Mouse (Mus musculus): Measurements from ENCODE around the gene Plcl2. TPM values are rescaled to one million over a fixed set of nuclear protein-coding genes. Genes with fewer than 3 reads are reported as not detected.
"Not testable (repeated sequence)": the region's sequence is repeated elsewhere in the genome, so short reads cannot be mapped to it uniquely, and the experiment has no call there.

Plcl2 gene
- polyA plus RNA-seq, 1 experiment from 2014 or later = 6.0 TPM

DNA sequence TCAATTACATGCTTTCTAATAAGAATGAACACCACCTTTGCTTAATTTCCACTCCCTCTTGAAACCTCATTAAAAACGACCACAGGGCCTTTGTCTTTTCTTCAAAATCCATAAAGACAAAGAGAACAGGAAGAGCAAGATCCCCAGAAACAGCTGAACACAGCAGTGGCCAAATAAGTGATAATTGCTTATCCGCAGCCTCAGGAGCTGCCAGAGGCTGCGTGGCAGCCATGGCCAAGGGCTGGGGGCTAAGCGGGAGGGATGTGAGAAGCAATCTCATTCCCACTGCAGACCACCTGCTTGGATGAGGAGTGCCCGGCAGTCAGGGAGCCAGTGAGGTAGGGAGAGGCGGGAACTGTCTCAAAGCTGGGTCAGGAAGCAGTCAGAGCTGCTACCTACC lies 134.8 kb downstream of the Plcl2 start:
- no peak for DNase-seq (ENCODE audit: low spot score)

DNA sequence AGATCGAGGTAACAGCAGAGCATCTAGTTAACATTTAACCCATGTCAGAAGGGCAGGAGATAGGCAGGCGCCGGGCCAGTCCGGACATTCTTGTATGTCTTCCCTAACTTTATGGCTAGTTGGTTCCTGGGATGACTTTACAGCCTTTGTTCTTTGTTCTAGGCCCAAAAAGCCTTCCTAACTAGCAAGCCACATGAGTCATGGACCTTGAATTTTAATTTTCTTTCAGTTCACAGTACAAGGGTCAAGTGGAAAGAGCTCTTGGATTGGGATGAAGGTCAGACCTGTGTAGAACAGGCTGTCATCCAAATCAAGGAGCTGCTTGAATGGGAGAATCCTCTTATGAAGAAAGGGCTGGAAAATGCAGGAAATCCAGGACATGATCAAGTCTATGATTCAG lies 138.9 kb downstream of the Plcl2 start:
- 97% methylated on average over 4 of the region's 4 CpGs for WGBS
- Histone ChIP-seq H3K9me3 (peaks cover 11% of the 10 kb centered on the region; the same call in 1 of the 2 replicates), H3K4me1 (peaks cover 11% of the 10 kb centered on the region), H3K36me3 (replicated peaks) (peaks cover 16% of the 10 kb centered on the region)
- not testable (repeated sequence) for H3K4me3 ChIP-seq; H3K27ac ChIP-seq (replicated peaks); DNase-seq (ENCODE audit: low spot score); H3K27me3 ChIP-seq (replicated peaks; ENCODE audit: low read depth, poor library complexity, severe bottlenecking)

More for the DNA sequence above, 134.8 kb downstream of the Plcl2 start:
- Histone ChIP-seq H3K4me3 (no peak overlapping the region), H3K27ac (replicated peaks) (no peak overlapping the region; the same call in 1 of the 2 replicates), H3K27me3 (replicated peaks; ENCODE audit: low read depth, poor library complexity, severe bottlenecking) (no peaks in the 10 kb centered on the region), H3K9me3 (peaks cover 11% of the 10 kb centered on the region; the same call in 1 of the 2 replicates), H3K36me3 (replicated peaks) (peaks cover 25% of the 10 kb centered on the region), H3K4me1 (peaks cover 12% of the 10 kb centered on the region)
- 28% methylated on average over 6 of the region's 6 CpGs for WGBS

DNA sequence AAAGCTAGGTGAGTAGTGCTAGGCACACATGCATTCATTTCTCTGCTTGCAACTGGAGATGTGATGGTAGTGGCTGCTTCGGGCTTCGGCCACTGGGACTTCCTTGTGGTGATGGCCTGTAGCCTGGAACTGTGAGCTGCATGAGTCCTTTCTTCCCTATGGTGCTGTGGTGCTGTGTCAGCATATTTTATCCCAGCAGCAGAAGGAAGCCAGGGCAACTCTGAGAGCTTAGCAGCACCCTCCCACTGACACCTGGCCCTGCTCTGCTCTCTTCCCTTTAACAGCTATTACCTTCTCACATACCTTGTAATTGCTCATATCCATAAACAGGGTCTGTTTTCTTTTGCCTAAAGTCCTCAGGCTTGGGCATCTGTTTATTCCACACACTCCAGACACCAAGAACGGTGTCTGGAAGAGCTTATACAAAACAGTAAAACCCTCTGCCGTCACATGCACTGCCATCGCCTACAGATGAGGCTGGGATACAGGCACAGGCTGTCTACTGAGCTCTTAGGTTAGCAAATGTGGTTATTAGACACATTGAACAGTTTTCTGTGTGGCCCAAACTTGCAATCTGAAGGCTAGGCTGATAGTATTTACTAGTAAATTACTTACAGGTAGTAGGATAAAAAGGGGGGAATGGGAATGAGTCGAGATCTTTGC lies 139.7 kb downstream of the Plcl2 start:
- no peak for DNase-seq (ENCODE audit: low spot score)
- no peaks in the 10 kb centered on the region for H3K27me3 ChIP-seq (replicated peaks; ENCODE audit: low read depth, poor library complexity, severe bottlenecking)
- H3K4me3 ChIP-seq = no peak overlapping the region
- H3K27ac ChIP-seq (replicated peaks) = no peak overlapping the region
- peaks cover 4% of the 10 kb centered on the region for H3K4me1 ChIP-seq
- peaks cover 11% of the 10 kb centered on the region; the same call in 1 of the 2 replicates for H3K9me3 ChIP-seq
- 91% methylated on average over 6 of the region's 6 CpGs for WGBS
- H3K36me3 ChIP-seq (replicated peaks) = peaks cover 16% of the 10 kb centered on the region

DNA sequence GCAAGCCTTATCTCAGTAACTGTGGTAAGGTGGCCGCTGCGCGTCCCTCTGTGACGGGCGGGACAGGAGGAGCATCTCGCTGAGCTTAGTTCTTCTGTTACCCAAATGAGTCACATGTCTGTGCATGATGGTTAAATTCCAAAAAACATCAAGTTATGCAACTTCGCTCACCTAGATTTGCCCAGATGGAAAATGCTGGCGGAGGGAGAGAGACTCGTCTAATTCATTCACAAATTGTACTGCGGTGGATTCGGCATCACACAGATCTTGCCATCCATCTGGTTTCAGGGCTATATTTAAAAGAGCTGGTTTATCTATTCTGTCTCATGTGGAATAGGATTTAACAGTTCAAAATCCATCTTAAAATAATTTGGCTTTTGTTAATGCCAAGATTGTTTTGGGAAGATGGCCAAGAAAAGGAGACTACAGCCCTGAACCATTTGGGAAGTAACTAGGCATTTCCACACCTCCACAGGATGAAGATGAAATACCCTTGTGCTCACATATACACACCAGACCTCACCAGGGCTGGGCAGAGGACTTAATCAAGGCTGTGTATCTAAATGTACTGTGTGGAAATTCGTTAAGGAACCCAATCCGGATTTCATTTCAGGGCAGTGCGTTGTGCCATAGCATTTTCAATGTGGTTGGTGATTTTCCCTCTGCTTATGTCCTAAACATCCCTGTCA lies 141.5 kb downstream of the Plcl2 start:
- peaks cover 16% of the 10 kb centered on the region for H3K36me3 ChIP-seq (replicated peaks)
- H3K9me3 ChIP-seq = peaks cover 11% of the 10 kb centered on the region; the same call in 1 of the 2 replicates
- no peaks in the 10 kb centered on the region for H3K27me3 ChIP-seq (replicated peaks; ENCODE audit: low read depth, poor library complexity, severe bottlenecking)
- H3K4me3 ChIP-seq = no peak overlapping the region
- no peak overlapping the region for H3K27ac ChIP-seq (replicated peaks)
- H3K4me1 ChIP-seq = no peaks in the 10 kb centered on the region
- WGBS = 95% methylated on average over 14 of the region's 14 CpGs
- no peak for DNase-seq (ENCODE audit: low spot score)

DNA sequence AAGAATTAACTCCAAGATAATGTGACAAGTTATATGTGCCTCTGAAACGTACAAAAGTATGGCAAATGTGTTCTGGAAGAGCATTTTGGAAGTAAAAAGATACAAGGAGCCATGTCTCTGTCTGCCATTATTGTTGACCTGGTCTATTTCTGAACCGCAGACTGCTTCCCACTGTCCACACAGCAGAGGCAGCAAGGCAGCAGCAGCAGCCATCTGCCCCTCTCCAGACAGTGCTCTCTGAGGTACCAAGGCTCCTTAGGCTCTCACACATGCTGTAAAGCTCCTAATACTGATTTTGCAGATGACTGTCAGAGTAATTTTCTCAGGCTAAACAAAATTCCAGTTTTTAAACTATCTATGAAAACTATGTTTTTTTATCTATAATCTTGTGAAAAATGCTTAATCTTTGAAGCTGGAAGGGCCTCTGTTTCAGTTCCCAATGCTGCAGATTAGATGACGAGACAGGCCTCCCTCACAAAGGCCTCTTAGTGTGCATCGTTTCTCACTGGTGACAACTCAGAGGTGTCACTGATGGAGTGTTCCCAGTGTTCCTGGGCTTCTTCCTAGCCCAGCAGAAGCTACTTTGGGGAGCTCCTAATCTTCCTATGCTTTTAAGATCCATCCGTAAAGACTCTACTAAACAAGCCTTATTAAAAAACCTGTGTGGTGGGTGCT lies 145.7 kb downstream of the Plcl2 start:
- H3K4me3 ChIP-seq = no peak overlapping the region
- WGBS = 79% methylated on average over 5 of the region's 5 CpGs
- no peak overlapping the region for H3K27ac ChIP-seq (replicated peaks)
- DNase-seq (ENCODE audit: low spot score) = no peak
- H3K9me3 ChIP-seq = no peaks in the 10 kb centered on the region
- H3K4me1 ChIP-seq = no peaks in the 10 kb centered on the region
- H3K27me3 ChIP-seq (replicated peaks; ENCODE audit: low read depth, poor library complexity, severe bottlenecking) = no peaks in the 10 kb centered on the region
- H3K36me3 ChIP-seq (replicated peaks) = no peaks in the 10 kb centered on the region

DNA sequence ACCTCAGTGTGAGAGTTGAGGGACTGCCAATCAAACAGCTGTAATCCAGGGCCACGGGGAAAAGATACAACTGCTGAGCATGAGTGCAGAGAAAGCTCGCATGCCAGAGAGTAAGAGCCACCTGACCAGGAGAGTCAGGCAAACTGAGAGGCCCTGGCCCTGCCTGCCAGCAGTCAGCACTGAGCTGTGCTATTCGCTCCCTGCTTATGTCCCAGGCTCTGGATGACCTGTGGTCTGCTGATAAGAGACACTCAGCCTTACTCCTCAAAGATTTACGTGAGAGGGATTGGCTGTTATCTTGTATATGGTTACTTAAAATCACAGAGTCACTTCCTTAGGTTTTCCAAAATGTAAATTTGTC lies 146.2 kb downstream of the Plcl2 start:
- 74% methylated on average over 4 of the region's 4 CpGs for WGBS
- no peak for DNase-seq (ENCODE audit: low spot score)
- Histone ChIP-seq H3K27ac (replicated peaks) (no peak overlapping the region), H3K27me3 (replicated peaks; ENCODE audit: low read depth, poor library complexity, severe bottlenecking) (no peaks in the 10 kb centered on the region), H3K4me3 (no peak overlapping the region), H3K9me3 (peaks cover 4% of the 10 kb centered on the region; the same call in 1 of the 2 replicates), H3K4me1 (no peaks in the 10 kb centered on the region), H3K36me3 (replicated peaks) (0 out of 2 replicates have a peak, but pooled peaks cover 3% of the 10 kb centered on the region)

DNA sequence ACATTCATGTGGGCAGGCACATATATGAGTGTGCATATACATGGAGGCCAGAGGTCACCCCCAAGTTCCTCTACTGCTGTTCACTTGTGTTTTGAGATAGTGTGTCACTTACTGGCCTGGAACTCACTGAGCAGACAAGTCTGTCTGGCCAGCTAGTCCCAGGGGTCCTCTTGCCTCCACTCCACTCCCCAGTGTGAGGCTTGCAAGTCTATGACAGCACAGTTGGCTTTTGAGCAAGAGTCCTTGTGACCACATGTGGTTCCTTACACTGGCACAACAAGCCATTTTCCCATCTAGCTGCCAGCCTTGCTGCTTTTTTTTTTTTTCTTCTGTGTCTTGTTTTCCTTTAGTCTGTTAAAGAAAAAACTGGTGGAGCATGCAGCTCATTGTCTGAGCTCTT lies 148.1 kb downstream of the Plcl2 start:
- H3K9me3 ChIP-seq = peaks cover 4% of the 10 kb centered on the region; the same call in 1 of the 2 replicates
- no peak overlapping the region for H3K27ac ChIP-seq (replicated peaks)
- H3K4me3 ChIP-seq = no peak overlapping the region
- DNase-seq (ENCODE audit: low spot score) = no peak
- H3K36me3 ChIP-seq (replicated peaks) = 0 out of 2 replicates have a peak, but pooled peaks cover 4% of the 10 kb centered on the region
- no peaks in the 10 kb centered on the region for H3K27me3 ChIP-seq (replicated peaks; ENCODE audit: low read depth, poor library complexity, severe bottlenecking)
- H3K4me1 ChIP-seq = no peaks in the 10 kb centered on the region

DNA sequence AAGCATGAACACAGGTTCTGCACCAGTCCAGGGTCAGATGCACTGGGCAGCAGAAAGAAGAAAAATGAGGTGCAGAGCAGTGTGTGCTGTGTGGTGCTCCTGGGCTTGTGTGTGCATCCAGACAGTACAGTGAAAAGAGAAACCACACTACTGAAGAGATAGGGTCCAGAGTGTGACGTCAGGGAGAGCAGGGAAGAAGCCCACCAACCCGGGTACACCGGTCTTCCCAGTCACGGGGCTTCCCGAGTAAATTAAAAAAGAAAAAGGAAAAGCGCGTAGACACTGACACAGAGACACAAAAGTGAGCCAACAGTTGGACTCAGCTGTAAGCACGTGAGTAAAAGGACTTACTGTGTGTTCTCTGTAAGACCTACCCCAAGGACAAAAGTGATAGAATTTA lies 149.7 kb downstream of the Plcl2 start:
- no peak overlapping the region for H3K27ac ChIP-seq (replicated peaks)
- WGBS = 94% methylated on average over 8 of the region's 8 CpGs
- no peaks in the 10 kb centered on the region for H3K4me1 ChIP-seq
- H3K9me3 ChIP-seq = peaks cover 4% of the 10 kb centered on the region; the same call in 1 of the 2 replicates
- no peaks in the 10 kb centered on the region for H3K27me3 ChIP-seq (replicated peaks; ENCODE audit: low read depth, poor library complexity, severe bottlenecking)
- no peak overlapping the region for H3K4me3 ChIP-seq
- DNase-seq (ENCODE audit: low spot score) = no peak
- H3K36me3 ChIP-seq (replicated peaks) = 0 out of 2 replicates have a peak, but pooled peaks cover 4% of the 10 kb centered on the region

DNA sequence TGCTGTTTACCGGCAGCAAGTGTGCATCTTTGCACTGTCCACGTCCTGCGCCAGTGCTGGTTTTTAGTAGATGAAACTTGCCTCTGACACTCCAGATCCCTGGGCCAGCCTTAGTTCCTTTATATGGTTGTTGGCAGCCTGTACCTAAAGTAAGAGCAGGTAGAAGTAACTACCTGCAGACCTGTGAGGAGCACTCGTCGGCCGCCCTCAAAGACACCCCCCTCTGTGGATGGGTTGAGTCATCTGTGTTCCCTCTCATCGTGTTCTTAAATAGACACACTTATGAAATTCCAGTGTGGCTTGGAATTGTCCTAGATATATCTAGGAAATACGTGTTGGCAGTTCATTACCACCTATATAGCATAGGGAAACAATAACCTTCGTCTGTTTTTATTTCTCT lies 158.4 kb downstream of the Plcl2 start:
- WGBS = 93% methylated on average over 9 of the region's 9 CpGs
- no peak overlapping the region for H3K27ac ChIP-seq (replicated peaks)
- peaks cover 9% of the 10 kb centered on the region for H3K36me3 ChIP-seq (replicated peaks)
- DNase-seq (ENCODE audit: low spot score) = no peak
- H3K4me3 ChIP-seq = no peak overlapping the region
- no peaks in the 10 kb centered on the region for H3K4me1 ChIP-seq
- no peaks in the 10 kb centered on the region for H3K27me3 ChIP-seq (replicated peaks; ENCODE audit: low read depth, poor library complexity, severe bottlenecking)
- 0 out of 2 replicates have a peak, but pooled peaks cover 7% of the 10 kb centered on the region for H3K9me3 ChIP-seq

DNA sequence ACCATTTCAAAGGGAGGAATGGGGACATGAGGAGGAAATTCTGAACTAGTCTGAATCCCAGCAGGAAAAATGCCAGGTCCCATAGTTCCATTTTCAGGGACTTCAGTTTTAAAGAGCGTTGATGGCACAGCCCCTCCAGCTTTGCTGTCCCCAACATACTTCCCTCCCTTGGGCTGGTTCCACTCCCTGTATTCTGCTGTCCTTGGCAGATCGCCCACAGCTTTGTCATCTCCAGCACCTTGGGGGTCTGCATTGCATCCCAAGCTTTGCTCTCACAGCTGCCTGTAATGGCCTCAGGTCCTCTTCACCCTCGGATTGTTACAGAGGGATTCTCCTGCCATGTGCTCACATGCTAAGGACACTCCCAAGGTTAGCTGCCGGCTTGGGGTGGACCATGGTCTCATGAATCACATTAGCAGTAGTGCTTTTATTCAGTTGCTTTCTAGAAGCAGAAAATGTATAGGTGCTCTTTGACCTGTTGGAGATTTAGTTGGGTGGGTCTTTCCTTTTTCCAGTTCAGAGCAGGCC lies 159.5 kb downstream of the Plcl2 start:
- H3K4me3 ChIP-seq = no peak overlapping the region
- DNase-seq (ENCODE audit: low spot score) = no peak
- H3K4me1 ChIP-seq = no peaks in the 10 kb centered on the region
- peaks cover 12% of the 10 kb centered on the region for H3K36me3 ChIP-seq (replicated peaks)
- H3K27ac ChIP-seq (replicated peaks) = no peak overlapping the region
- H3K9me3 ChIP-seq = 0 out of 2 replicates have a peak, but pooled peaks cover 7% of the 10 kb centered on the region
- H3K27me3 ChIP-seq (replicated peaks; ENCODE audit: low read depth, poor library complexity, severe bottlenecking) = no peaks in the 10 kb centered on the region
- WGBS = 85% methylated on average over 4 of the region's 4 CpGs

DNA sequence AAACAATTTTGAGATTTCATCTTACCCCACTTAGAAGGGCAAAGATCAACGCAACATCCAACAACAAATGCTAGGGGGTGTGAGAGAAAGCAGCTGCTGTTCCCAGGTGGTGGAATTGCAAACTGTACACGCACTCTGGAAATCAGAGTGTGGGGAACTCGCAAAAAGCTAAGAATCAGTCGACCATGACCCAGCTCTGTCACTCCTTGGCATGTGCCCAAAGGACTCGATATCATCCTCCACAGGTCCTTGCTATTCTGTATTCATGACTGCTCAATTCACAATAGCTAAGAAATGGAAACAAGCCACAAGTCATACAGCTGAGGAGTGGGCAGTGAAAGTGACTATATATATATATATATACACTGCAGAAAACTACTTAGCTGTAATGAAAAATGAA lies 162.2 kb downstream of the Plcl2 start:
- no peak overlapping the region for H3K27ac ChIP-seq (replicated peaks)
- DNase-seq (ENCODE audit: low spot score) = no peak
- H3K4me1 ChIP-seq = no peaks in the 10 kb centered on the region
- no peaks in the 10 kb centered on the region for H3K9me3 ChIP-seq
- H3K27me3 ChIP-seq (replicated peaks; ENCODE audit: low read depth, poor library complexity, severe bottlenecking) = no peaks in the 10 kb centered on the region
- H3K4me3 ChIP-seq = no peak overlapping the region
- H3K36me3 ChIP-seq (replicated peaks) = 0 out of 2 replicates have a peak, but pooled peaks cover 3% of the 10 kb centered on the region
- WGBS = 90% methylated on average over 5 of the region's 5 CpGs

DNA sequence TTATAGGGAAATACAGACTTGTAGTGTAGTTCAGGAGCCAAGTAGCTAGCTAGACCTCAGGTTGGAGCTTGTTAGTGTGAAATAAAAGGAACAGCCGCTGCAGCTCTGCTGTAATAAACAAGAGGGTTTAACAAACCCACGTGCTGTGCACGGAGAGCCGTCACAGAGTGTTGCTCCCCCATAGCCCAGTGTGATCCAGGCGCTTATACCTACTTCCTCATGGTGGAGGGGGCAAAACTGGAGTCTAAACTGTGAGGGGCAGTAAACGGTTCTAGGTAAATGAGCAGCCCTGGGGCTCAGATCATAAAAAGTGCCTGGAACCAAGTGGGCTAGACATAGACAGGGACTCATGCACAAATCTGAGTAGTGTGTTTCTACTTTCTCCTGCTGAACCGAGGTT lies 165.4 kb downstream of the Plcl2 start:
- Histone ChIP-seq H3K4me1 (peaks cover 16% of the 10 kb centered on the region), H3K36me3 (replicated peaks) (0 out of 2 replicates have a peak, but pooled peaks cover 3% of the 10 kb centered on the region), H3K9me3 (no peaks in the 10 kb centered on the region), H3K27ac (replicated peaks) (no peak overlapping the region), H3K27me3 (replicated peaks; ENCODE audit: low read depth, poor library complexity, severe bottlenecking) (no peaks in the 10 kb centered on the region), H3K4me3 (no peak overlapping the region)
- 91% methylated on average over 7 of the region's 7 CpGs for WGBS
- no peak for DNase-seq (ENCODE audit: low spot score)

Measured in embryonic facial prominence, embryonic 10.5 days (tissue).